Mouse (Mus musculus) liver, postnatal 0 days (tissue): ENCODE measurements around the gene Nfib.

Experiments
- CTCF ChIP-seq: sonication (generic); IDR thresholded peaks from 2 replicates; pipeline ENCODE4 v1.5.1; 2016; ENCODE audit warnings: antibody characterized with exemption, low read depth
- EP300 ChIP-seq: IDR thresholded peaks from 2 replicates; pipeline ENCODE4 v1.6.1; 2016; ENCODE audit warnings: antibody characterized with exemption, low read depth, mild to moderate bottlenecking

GRCm38 (mm10) chr4:82699504-82699903 lies 6.0 kb downstream of the Nfib start:
- TF ChIP-seq CTCF (no peak), EP300 (no peak)
